Mouse (Mus musculus): ENCODE measurements around the gene Fcrl6.
A peak's percentile ranks its signal among the peaks of the same experiment; 100 is the strongest.

Fcrl6 gene

DNA sequence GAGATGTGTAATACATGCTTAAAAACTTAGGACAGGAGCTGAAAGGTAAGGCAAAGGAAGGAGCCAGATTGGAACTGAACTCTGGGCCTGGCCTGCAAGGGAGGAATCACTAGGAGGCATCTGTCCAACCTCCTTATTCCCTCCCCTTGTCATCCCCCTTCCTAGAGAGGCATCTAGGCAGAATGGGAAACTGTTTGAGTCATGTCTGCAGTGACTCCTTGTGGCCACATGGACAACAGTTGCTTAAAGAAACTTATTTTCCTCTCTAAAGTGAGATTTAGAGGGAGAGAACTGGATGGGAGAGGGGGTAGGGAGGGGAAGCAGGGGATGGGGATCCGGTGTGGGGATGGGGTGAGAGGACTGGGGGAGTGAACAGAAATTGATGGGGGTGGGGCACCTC, 10.4 kb upstream of the Fcrl6 start:
- no peak for DNase-seq

- no peak for DNase-seq
Observed at GRCm38 (mm10) chr1:172611304-172611703, 9.0 kb upstream of the Fcrl6 start.

GRCm38 (mm10) chr1:172594495-172594894, 7.9 kb downstream of the Fcrl6 start:
- peak; percentile 71 to 78 for DNase-seq

GRCm38 (mm10) chr1:172593956-172594355, 8.4 kb downstream of the Fcrl6 start:
- DNase-seq, result no peak

- no peak for DNase-seq
Observed at GRCm38 (mm10) chr1:172593321-172593720, 9.0 kb downstream of the Fcrl6 start.

GRCm38 (mm10) chr1:172590385-172590784, 12.0 kb downstream of the Fcrl6 start, which contains the start of gene Slamf8:
TSS of gene Slamf8 (minus strand) at chr1:172590568.
- peak in 1 of 2 experiments; percentile 16 for DNase-seq

- DNase-seq, result peak; percentile 16 to 30
Observed at GRCm38 (mm10) chr1:172585612-172586567, 16.5 kb downstream of the Fcrl6 start.

- no peak for DNase-seq
Observed at GRCm38 (mm10) chr1:172585026-172585425, 17.3 kb downstream of the Fcrl6 start.

DNA sequence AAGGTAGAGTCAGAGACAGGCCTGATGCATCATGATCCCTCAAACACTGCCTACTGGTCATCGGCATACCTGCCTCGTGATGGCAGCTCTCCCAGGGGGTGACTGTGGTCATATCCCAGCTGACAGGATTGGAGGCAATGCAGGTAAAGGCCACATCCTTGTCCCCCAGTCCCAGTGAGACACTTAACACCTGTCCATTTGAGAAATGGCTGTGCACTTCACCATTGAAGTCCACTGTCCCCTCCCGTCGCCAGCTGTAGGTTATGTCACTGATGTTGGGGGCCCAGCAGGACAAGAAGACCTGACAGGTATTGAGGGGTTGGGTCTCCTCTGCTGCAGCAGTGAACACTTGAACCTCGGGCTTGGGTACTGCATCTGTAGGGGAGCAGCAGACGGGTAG, 18.1 kb downstream of the Fcrl6 start:
- no peak for DNase-seq

DNA sequence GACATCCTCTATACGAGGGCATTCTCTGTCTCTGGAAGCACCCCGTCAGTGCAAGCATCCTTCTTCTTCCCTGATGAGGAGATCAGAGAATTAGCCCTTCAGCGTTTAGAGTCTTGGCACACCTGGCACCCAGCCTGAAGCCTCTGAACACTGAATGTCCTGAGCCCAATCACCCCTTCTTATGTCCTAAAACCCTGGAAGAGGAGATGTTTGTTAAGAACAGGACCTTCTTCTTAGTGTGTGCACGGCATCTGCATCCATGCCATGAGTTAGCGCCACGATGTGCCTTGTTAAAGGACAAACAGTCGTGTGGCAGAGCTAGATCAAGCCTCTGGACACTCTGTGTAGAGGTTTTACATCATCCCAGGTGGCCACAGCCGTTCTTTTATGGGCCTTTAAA, 19.9 kb downstream of the Fcrl6 start:
- no peak for DNase-seq

DNA sequence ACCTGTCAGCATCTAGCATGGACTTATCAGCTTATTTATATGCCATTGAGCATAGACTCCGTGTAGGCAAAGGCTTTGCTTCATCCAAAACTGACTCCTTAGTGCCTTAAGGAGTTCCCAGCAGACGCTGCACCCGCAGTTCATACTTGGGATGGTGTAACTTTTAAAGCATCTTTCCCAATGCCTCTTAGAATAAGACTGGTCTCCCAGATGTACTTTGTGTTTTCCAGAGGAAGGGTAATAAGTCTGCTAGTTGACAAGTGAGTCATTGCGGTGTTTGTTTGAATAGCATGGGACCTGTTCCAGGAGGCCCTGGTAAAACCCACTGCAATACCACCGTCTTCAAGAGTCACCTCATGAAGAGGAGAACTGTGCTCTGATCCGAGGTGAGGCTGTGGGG, 22.2 kb downstream of the Fcrl6 start:
- DNase-seq, result no peak

DNA sequence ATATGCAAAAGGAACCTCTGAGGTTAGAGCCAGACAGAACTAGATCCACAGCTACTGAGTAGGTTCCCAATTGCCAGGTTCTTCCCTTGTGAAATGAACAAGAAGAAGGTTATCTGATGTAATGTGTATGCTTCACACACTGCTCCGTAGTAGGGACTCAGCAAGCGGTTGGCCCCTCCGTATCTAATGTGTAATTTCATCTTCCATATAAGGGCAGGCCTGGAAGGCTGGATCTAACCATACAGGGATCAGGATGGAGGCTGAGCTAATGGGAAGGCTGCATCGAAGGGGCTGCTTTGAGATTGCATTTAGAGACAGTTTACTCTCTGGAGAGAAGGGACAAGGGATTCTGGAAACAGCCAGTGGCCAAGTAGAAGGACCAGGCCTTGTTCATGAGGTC, 34.6 kb downstream of the Fcrl6 start:
- no peak for DNase-seq

GRCm38 (mm10) chr1:172566131-172566530, 36.2 kb downstream of the Fcrl6 start:
- DNase-seq, result no peak

DNA sequence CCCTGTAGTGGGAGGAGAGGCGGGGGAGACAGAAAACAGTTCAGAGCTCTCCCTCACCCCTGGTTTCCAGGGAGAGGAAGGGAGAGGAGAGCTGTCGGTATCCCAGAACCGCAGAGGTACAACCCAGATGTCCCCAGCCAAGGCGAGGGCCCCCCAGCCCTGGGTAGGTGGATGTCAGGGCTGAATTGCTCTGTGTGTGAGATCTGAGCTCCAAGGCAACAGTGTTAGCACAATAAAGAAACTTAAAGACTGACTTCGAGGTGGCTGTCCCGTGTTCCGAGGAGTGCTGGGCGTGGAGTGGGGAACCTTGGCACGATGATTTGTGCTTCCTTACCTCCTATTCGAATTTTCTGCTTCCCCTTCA, 38.9 kb downstream of the Fcrl6 start:
- DNase-seq, result no peak

DNA sequence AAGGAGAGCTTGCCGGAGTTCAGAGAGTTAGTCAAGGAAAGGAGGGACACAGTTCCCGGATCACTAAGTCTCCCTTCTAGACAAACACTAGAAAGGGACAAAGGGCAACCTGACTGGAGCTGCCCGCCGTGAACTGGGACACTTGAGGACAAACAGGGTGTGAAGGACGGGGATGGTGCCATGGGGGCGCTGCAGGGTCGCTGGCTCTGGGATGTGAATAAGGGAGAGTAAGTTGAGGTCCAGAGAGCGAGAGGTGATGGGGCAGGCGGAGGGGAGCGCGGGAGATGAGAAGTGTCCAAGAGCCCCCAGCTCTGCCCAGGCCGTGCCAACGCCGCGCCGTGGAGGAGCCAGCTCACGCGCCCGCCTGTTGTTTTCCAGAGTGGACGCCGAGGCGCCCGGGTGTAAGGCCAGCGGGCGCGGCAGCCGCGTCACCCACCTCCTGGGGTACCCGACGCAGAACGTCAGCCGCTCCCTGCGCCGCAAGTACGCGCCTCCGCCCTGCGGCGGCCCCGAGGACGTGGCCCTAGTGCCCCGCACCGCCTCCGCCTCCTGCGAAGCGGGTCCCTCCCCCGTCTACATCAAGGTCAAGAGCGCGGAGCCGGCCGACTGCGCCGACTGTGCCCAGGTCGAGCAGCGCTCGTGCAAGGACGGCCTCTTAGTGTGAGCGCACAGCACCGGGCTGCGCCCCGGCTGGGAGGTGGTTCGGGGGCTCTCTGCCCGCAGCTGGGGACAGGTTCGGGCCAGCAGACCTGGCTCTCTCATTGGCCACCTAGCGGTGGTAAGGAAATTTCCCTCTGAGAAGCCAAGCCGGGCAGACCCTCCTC, 39.5 kb downstream of the Fcrl6 start:
- peak; percentile 79 for DNase-seq

GRCm38 (mm10) chr1:172555638-172556037, 46.7 kb downstream of the Fcrl6 start, which contains the start of gene Vsig8:
TSS of gene Vsig8 (plus strand) at chr1:172555938.
- DNase-seq, result no peak

GRCm38 (mm10) chr1:172552623-172553022, 49.7 kb downstream of the Fcrl6 start:
- no peak for DNase-seq

GRCm38 (mm10) chr1:172551009-172551408, 51.3 kb downstream of the Fcrl6 start:
- DNase-seq, result no peak

DNA sequence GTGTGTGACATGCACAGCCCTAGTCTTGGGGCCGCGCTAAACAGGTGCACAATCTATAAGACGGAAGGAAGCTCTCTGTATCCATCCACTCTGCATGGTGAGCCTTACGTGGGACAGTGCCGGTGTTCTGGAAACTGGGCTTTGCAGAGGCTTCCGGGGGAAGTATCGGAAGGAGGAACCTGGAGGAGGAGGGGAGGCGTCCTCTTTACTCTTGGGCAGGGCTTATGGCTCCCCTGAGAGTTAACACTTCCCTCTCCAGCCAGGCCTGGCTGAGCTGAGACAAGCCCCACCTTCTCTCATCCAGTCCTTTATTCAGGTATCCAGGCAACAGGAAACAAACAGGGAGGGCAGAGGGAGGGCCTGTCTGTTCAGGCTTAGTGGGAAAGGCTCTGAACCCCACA, 51.8 kb downstream of the Fcrl6 start:
- DNase-seq, result no peak

DNA sequence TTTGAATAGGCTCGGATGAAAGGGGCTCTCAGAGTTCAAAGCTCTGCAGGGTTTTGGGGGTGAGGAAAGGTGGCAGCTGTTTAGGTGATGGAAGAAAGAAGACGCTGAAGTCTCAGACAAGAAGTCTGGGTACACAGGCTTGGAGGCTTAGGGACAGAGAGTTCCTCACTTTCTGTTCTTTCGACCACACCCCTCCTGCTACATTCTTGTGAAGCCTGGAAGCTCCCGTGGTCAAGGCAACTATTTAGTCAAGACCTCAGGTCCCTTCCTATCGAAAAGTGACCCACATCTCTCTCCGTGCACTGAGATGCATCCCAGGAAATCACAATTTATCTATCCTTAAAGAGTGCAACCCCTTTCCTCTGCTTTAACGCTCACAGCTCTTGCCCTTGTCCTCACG, 52.6 kb downstream of the Fcrl6 start:
- DNase-seq, result no peak

DNA sequence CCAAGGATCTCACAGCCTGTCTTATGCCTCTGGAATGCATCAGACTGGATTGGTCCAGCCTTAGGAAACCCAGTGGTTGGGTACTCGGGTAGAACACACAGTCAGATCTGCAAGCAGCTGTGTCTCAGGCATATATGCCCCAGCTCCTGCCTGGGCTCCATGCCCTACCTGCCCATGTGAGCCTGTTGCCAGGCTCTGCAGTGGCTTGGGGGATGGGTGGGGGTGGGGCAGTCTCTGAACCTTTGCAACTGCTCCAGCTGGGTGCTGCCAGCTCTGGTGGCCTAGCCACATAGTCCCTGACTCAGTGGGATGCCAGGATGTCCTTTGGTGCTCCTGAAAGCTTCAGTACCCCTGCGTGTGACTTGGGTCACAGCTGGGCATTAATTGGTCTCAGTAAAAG, 53.0 kb downstream of the Fcrl6 start:
- no peak for DNase-seq

DNA sequence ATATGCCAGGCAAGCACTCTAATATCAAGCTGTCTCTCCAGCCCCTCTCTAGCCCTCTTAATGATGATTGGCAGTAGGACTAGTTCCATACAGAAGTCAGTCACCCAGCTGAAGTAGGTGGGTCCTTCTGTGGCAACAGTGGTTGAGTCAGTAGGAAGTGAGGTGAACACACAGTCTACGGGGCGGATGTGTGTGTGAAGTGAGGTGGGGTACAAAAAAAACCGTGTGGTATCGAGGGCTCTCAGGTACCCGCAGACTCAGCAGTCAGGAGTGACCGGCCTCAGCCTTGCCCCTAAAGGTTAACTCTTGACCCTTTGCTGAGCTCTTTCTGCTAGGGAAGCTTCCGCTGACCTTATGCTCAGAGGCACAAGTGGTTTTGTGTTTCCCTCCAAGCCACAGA, 53.9 kb downstream of the Fcrl6 start:
- DNase-seq, result no peak
